ENCODE assay signal across 32 mouse cellular contexts in genomic region chr7:70748345-70748744, GRCm38 (mm10).
DNase-seq lines count a peak whose midpoint lies in the region; ATAC-seq lines count a peak whose summit lies in the region.
"Had no signal": no experiment of that assay in that cellular context is flagged by ENCODE, and none has a peak within 500 bp of the region (broad histone marks: within the 10 kb centered on the region; RNA-seq: fewer than 3 reads in every experiment).

No protein-coding gene starts in this region.

- H3K36me3 ChIP-seq in heart, embryonic 10.5 days: no peaks in the 10 kb centered on the region
- H3K36me3 ChIP-seq in midbrain, embryonic 16.5 days (ENCODE audit: control insufficient read depth, insufficient read depth, low read length): no peaks in the 10 kb centered on the region
- H3K36me3 ChIP-seq: hindbrain, embryonic 12.5 days; intestine, embryonic 15.5 days; limb, embryonic 15.5 days; liver, embryonic 13.5 days; neural tube, embryonic 12.5 days had no signal

- peak; percentile 17 for DNase-seq in heart, adult 11 months
- DNase-seq in heart, embryonic 10.5 days (ENCODE audit: low spot score): no peak
- DNase-seq in brain, adult 2 months (ENCODE audit: low read depth, low spot score): peak; percentile 20
- DNase-seq in embryo, embryonic 10.5 days (ENCODE audit: low spot score): peak; percentile 17
- peak; percentile 69 for DNase-seq in forelimb bud, embryonic 11.5 days (ENCODE audit: low read depth, low spot score)
- DNase-seq in cerebellum, adult 11 months: no peak
- no peak for DNase-seq in testis, postnatal 14 days (ENCODE audit: low spot score)
- DNase-seq: adrenal gland, adult 8-10 months; B cell, adult 2 months; cerebellum, adult 11-12 months; cerebellum, adult 9-11 months; forebrain, postnatal 0 days; gastrocnemius, postnatal 14 days; heart, postnatal 36 days; kidney, adult 8-10 months; kidney, postnatal 14 days; layer of hippocampus, adult 9-11 months; liver, embryonic 13.5 days; lung, adult 18-20 months; lung, postnatal 14 days; right cerebral cortex, adult 18-20 months; thymus, postnatal 14 days had no signal

- H3K4me3 ChIP-seq in heart, embryonic 10.5 days: no peak overlapping the region
- no peak overlapping the region for H3K4me3 ChIP-seq in midbrain, embryonic 16.5 days (ENCODE audit: low read depth, low read length)
- H3K4me3 ChIP-seq: erythroblast, embryonic 14.5 days; hindbrain, embryonic 12.5 days; intestine, embryonic 15.5 days; limb, embryonic 15.5 days; liver, embryonic 13.5 days; myocyte; neural tube, embryonic 12.5 days had no signal

- H3K9me3 ChIP-seq in heart, embryonic 10.5 days: no peaks in the 10 kb centered on the region
- no peaks in the 10 kb centered on the region for H3K9me3 ChIP-seq in midbrain, embryonic 16.5 days (replicated peaks; ENCODE audit: control insufficient read depth, low read length, poor library complexity, severe bottlenecking)
- H3K9me3 ChIP-seq: hindbrain, embryonic 12.5 days; intestine, embryonic 15.5 days; limb, embryonic 15.5 days; liver, embryonic 13.5 days; neural tube, embryonic 12.5 days had no signal

- H3K4me2 ChIP-seq in midbrain, embryonic 16.5 days (ENCODE audit: low read length): no peak overlapping the region
- H3K4me2 ChIP-seq: heart, embryonic 11.5 days; hindbrain, embryonic 12.5 days; intestine, embryonic 15.5 days; limb, embryonic 15.5 days; liver, embryonic 13.5 days; midbrain, embryonic 11.5 days; neural tube, embryonic 12.5 days had no signal

- no peaks in the 10 kb centered on the region for H3K4me1 ChIP-seq in heart, embryonic 10.5 days
- no peaks in the 10 kb centered on the region; the same call in 1 of the 2 replicates for H3K4me1 ChIP-seq in midbrain, embryonic 16.5 days (ENCODE audit: control insufficient read depth, insufficient read depth, low read length)
- H3K4me1 ChIP-seq: hindbrain, embryonic 12.5 days; intestine, embryonic 15.5 days; liver, embryonic 13.5 days had no signal

- H3K27me3 ChIP-seq in heart, embryonic 10.5 days (ENCODE audit: insufficient read depth, poor library complexity, severe bottlenecking): no peaks in the 10 kb centered on the region
- peaks cover 9% of the 10 kb centered on the region for H3K27me3 ChIP-seq in midbrain, embryonic 16.5 days (ENCODE audit: control insufficient read depth, insufficient read depth, low read depth, low read length)
- H3K27me3 ChIP-seq: hindbrain, embryonic 12.5 days; intestine, embryonic 15.5 days; limb, embryonic 15.5 days; liver, embryonic 13.5 days had no signal

- no peak for ATAC-seq in midbrain, embryonic 16.5 days
- ATAC-seq: forebrain, postnatal 0 days; hindbrain, postnatal 0 days; intestine, embryonic 15.5 days had no signal

- 85% methylated on average over 8 of the region's 8 CpGs for WGBS in heart, embryonic 10.5 days
- WGBS in midbrain, embryonic 16.5 days: 85% methylated on average over 8 of the region's 8 CpGs

- H3K27ac ChIP-seq in heart, embryonic 10.5 days: no peak overlapping the region
- H3K27ac ChIP-seq in midbrain, embryonic 16.5 days (ENCODE audit: low read length): no peak overlapping the region
- H3K27ac ChIP-seq: hindbrain, embryonic 12.5 days; hindbrain, postnatal 0 days; intestine, embryonic 15.5 days; limb, embryonic 15.5 days; liver, embryonic 13.5 days; neural tube, embryonic 12.5 days had no signal

- H3K9ac ChIP-seq in midbrain, embryonic 16.5 days (ENCODE audit: low read depth, low read length): no peak overlapping the region
- H3K9ac ChIP-seq: forebrain, postnatal 0 days; hindbrain, embryonic 12.5 days; intestine, embryonic 15.5 days; limb, embryonic 15.5 days; liver, embryonic 13.5 days; neural tube, embryonic 12.5 days had no signal

Comparison
In these comparisons a context has a peak if more than half of its experiments do, and no peak if none do; other contexts are left out.
1. DNase-seq: peak in heart, adult 11 months (single experiment), brain, adult 2 months (single experiment), embryo, embryonic 10.5 days (single experiment) and forelimb bud, embryonic 11.5 days (single experiment); none in heart, embryonic 10.5 days (single experiment), cerebellum, adult 11 months (single experiment) and testis, postnatal 14 days (single experiment).